In the genomic region with DNA sequence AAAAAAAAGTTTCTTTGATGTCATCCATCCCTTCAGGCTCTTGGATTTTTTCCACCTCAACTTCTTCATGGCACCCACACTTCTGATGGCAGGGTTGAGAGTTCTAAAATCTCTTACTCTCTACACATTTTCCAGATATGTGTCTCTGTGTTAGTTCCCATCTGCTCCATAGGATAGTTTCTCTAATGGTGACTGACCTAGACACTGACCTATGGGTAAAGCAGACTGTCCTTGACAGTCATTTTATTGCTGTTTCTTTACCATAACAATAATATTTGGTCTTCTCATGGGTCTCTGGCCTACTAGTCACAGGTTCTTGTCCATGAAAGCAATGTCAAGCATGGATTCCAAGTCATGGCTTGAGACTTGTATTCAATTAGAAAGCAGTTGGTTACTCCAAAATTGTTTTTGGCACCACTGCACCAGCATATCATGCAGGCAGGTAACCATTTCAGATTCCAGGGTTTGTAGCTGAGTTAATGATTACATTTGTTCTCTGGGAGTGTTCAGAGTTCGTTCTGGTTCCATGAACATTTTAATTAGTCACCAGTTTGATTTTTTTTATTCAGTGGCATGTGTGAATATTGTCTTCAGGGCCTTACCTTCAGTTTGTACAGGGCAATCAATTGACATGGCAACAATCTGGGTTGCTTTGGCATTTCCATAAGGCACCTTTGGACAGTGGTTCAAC, we compare ENCODE assay signal across 21 mouse cellular contexts.
DNase-seq lines count a peak whose midpoint lies in the region; ATAC-seq lines count a peak whose summit lies in the region.
"Had no signal": no experiment of that assay in that cellular context is flagged by ENCODE, and none has a peak within 500 bp of the region (broad histone marks: within the 10 kb centered on the region; RNA-seq: fewer than 3 reads in every experiment).

No protein-coding gene starts in this region.

- no peaks in the 10 kb centered on the region for H3K27me3 ChIP-seq in kidney, embryonic 14.5 days (ENCODE audit: control insufficient read depth, insufficient read depth, low read length)
- H3K27me3 ChIP-seq: embryonic facial prominence, embryonic 12.5 days; forebrain, embryonic 15.5 days; hindbrain, embryonic 12.5 days had no signal

- H3K9me3 ChIP-seq in kidney, embryonic 14.5 days (ENCODE audit: control insufficient read depth, low read length): no peaks in the 10 kb centered on the region
- H3K9me3 ChIP-seq: embryonic facial prominence, embryonic 12.5 days; forebrain, embryonic 15.5 days; G1E; heart, embryonic 10.5 days; hindbrain, embryonic 12.5 days had no signal

- intact Hi-C loops in gastrocnemius, postnatal 36 days (cut with DNase I): no loop called here

- no peak overlapping the region for H3K4me2 ChIP-seq in kidney, embryonic 14.5 days (replicated peaks; ENCODE audit: low read depth, low read length)
- H3K4me2 ChIP-seq: embryonic facial prominence, embryonic 12.5 days; forebrain, embryonic 15.5 days; hindbrain, embryonic 12.5 days had no signal

- peak; percentile 52; the same call in 1 of the 2 replicates for ATAC-seq in kidney, embryonic 14.5 days (ENCODE audit: low FRiP score, low TSS enrichment)
- ATAC-seq: CD4-positive, CD25-positive, alpha-beta regulatory T cell, adult 4 months; forebrain, embryonic 15.5 days had no signal

- WGBS in kidney, embryonic 14.5 days: 39% methylated on average over 1 of the region's 1 CpGs

- no peak overlapping the region for H3K4me3 ChIP-seq in kidney, embryonic 14.5 days (ENCODE audit: low read length)
- H3K4me3 ChIP-seq: embryonic facial prominence, embryonic 12.5 days; forebrain, embryonic 15.5 days; heart, embryonic 10.5 days; hindbrain, embryonic 12.5 days had no signal

- no peak overlapping the region; the same call in 1 of the 2 replicates for H3K27ac ChIP-seq in kidney, embryonic 14.5 days (ENCODE audit: low read depth, low read length)
- H3K27ac ChIP-seq: embryonic facial prominence, embryonic 12.5 days; forebrain, embryonic 15.5 days; heart, embryonic 10.5 days; hindbrain, embryonic 12.5 days had no signal

- no peaks in the 10 kb centered on the region for H3K4me1 ChIP-seq in kidney, embryonic 14.5 days (ENCODE audit: control insufficient read depth, insufficient read depth, low read length)
- H3K4me1 ChIP-seq: embryonic facial prominence, embryonic 12.5 days; forebrain, embryonic 15.5 days; heart, embryonic 10.5 days; hindbrain, embryonic 12.5 days had no signal

- no peak overlapping the region for H3K9ac ChIP-seq in kidney, embryonic 14.5 days (ENCODE audit: low read depth, low read length)
- H3K9ac ChIP-seq: embryonic facial prominence, embryonic 12.5 days; forebrain, embryonic 15.5 days; hindbrain, embryonic 12.5 days had no signal

- H3K36me3 ChIP-seq in kidney, embryonic 14.5 days (ENCODE audit: control insufficient read depth, insufficient read depth, low read length): no peaks in the 10 kb centered on the region
- H3K36me3 ChIP-seq: embryonic facial prominence, embryonic 12.5 days; forebrain, embryonic 15.5 days; G1E; heart, embryonic 10.5 days; hindbrain, embryonic 12.5 days had no signal

- DNase-seq in kidney, adult 11 months: peak; percentile 72
- DNase-seq in kidney, adult 18-20 months: no peak
- DNase-seq in kidney, postnatal 10 days: peak; percentile 24
- no peak for DNase-seq in embryo, embryonic 9.5 days (ENCODE audit: extremely low spot score)
- no peak for DNase-seq in gastrocnemius, postnatal 36 days
- DNase-seq in embryo, embryonic 10.5 days (ENCODE audit: low spot score): no peak
- DNase-seq: adrenal gland, postnatal 10 days; B cell, adult 2 months; cerebellum, adult 11-12 months; cerebellum, adult 9-10 months; cerebellum, postnatal 36 days; heart, adult 18-20 months; heart, postnatal 10 days; heart, postnatal 4 days had no signal

Comparison
In these comparisons a context has a peak if more than half of its experiments do, and no peak if none do; other contexts are left out.
1. DNase-seq: peak in kidney, adult 11 months (single experiment) and kidney, postnatal 10 days (single experiment); none in kidney, adult 18-20 months (single experiment), embryo, embryonic 9.5 days (single experiment), gastrocnemius, postnatal 36 days (0 of 2) and embryo, embryonic 10.5 days (single experiment).